29 mouse cellular contexts compared by ENCODE assay signal in the genomic region with DNA sequence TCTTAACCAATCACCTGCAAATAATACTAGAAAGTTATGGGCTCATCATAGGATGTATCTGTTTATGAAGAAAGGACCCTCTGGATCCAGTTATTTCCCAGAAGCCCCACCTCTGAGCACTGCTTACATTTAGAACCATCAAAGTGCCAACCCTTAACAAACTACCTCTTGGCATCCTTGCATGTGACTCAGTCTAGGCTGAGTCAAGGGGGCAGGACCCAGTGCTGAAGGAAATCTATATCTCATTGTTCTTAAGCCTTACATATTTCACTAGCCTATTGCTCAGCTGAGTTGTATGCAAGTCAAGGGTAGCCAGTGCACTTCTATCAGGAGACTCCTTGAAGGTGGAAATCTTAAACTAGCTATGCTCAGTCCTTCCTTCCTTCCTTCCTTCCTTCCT.
DNase-seq lines count a peak whose midpoint lies in the region; ATAC-seq and TF ChIP-seq lines count a peak whose summit lies in the region.
"Had no signal": no experiment of that assay in that cellular context is flagged by ENCODE, and none has a peak within 500 bp of the region (broad histone marks: within the 10 kb centered on the region; RNA-seq: fewer than 3 reads in every experiment).

No protein-coding gene starts in this region.

- no peak overlapping the region for H3K9ac ChIP-seq in stomach, postnatal 0 days (ENCODE audit: low read length)
- H3K9ac ChIP-seq: embryonic facial prominence, embryonic 13.5 days; forebrain, embryonic 12.5 days; forebrain, embryonic 15.5 days; heart, embryonic 12.5 days; heart, embryonic 15.5 days; hindbrain, embryonic 15.5 days had no signal

- H3K79me2 ChIP-seq in C2C12 (ENCODE audit: control insufficient read depth, insufficient read depth) = no peaks in the 10 kb centered on the region

- no peak overlapping the region for H3ac ChIP-seq in C2C12 (ENCODE audit: control insufficient read depth, insufficient read length, low read depth)

- no peaks in the 10 kb centered on the region for H3K36me3 ChIP-seq in C2C12 (ENCODE audit: control insufficient read depth, insufficient read depth)
- no peaks in the 10 kb centered on the region for H3K36me3 ChIP-seq in stomach, postnatal 0 days (ENCODE audit: control insufficient read depth, insufficient read depth, low read length)
- no peaks in the 10 kb centered on the region for H3K36me3 ChIP-seq in hindbrain, embryonic 10.5 days
- H3K36me3 ChIP-seq: embryonic facial prominence, embryonic 10.5 days; embryonic facial prominence, embryonic 13.5 days; forebrain, embryonic 12.5 days; forebrain, embryonic 15.5 days; heart, embryonic 12.5 days; heart, embryonic 15.5 days; hindbrain, embryonic 15.5 days had no signal

- H3K4me3 ChIP-seq in C2C12 (ENCODE audit: insufficient read depth, poor library complexity, severe bottlenecking) = no peak overlapping the region
- no peak overlapping the region for H3K4me3 ChIP-seq in stomach, postnatal 0 days (ENCODE audit: low read depth, low read length)
- H3K4me3 ChIP-seq in hindbrain, embryonic 10.5 days = no peak overlapping the region
- H3K4me3 ChIP-seq: embryonic facial prominence, embryonic 10.5 days; embryonic facial prominence, embryonic 13.5 days; erythroblast, embryonic 14.5 days; forebrain, embryonic 12.5 days; forebrain, embryonic 15.5 days; heart, embryonic 12.5 days; heart, embryonic 15.5 days; hindbrain, embryonic 15.5 days had no signal

- no peak overlapping the region for H3K4me2 ChIP-seq in stomach, postnatal 0 days (replicated peaks; ENCODE audit: low read depth)
- H3K4me2 ChIP-seq: embryonic facial prominence, embryonic 13.5 days; forebrain, embryonic 12.5 days; forebrain, embryonic 15.5 days; heart, embryonic 12.5 days; heart, embryonic 15.5 days; hindbrain, embryonic 15.5 days had no signal

- no peaks in the 10 kb centered on the region for H3K4me1 ChIP-seq in stomach, postnatal 0 days (replicated peaks; ENCODE audit: control insufficient read depth, insufficient read depth)
- H3K4me1 ChIP-seq in hindbrain, embryonic 10.5 days (replicated peaks) = peaks cover 14% of the 10 kb centered on the region
- H3K4me1 ChIP-seq: hindbrain, embryonic 15.5 days had no signal

- H3K27ac ChIP-seq in stomach, postnatal 0 days (replicated peaks) = no peak overlapping the region
- no peak overlapping the region for H3K27ac ChIP-seq in hindbrain, embryonic 10.5 days
- H3K27ac ChIP-seq: embryonic facial prominence, embryonic 10.5 days; embryonic facial prominence, embryonic 13.5 days; forebrain, embryonic 12.5 days; forebrain, embryonic 15.5 days; heart, embryonic 15.5 days; hindbrain, embryonic 15.5 days had no signal

- TF ChIP-seq CTCF in C2C12 (IDR thresholded peaks at IDR 0.05; ENCODE audit: control insufficient read depth, insufficient read depth, insufficient read length) = no peak
- TF ChIP-seq CTCF in stomach, postnatal 0 days (IDR thresholded peaks at IDR 0.05; ENCODE audit: low read depth) = no peak

- TF ChIP-seq EP300 in stomach, postnatal 0 days (optimal IDR thresholded peaks at IDR 0.05) = no peak

- H3K79me3 ChIP-seq in C2C12 (ENCODE audit: low read depth) = no peaks in the 10 kb centered on the region

- ATAC-seq in stomach, postnatal 0 days (ENCODE audit: low FRiP score, low TSS enrichment) = peak; percentile 82
- ATAC-seq: activated CD4-positive, CD25-positive, alpha-beta regulatory T cell, adult 4 months; CD4-positive, CD25-positive, alpha-beta regulatory T cell, adult 4 months; forebrain, embryonic 15.5 days; intestine, postnatal 0 days had no signal

- DNase-seq in adrenal gland, postnatal 25 days = peak; percentile 8
- no peak for DNase-seq in adrenal gland, adult 8-10 months
- DNase-seq in kidney, postnatal 10 days = peak; percentile 1
- no peak for DNase-seq in kidney, postnatal 36 days
- peak; percentile 18 for DNase-seq in stomach, postnatal 0 days (ENCODE audit: low spot score)
- no peak for DNase-seq in hindbrain, embryonic 10.5 days (ENCODE audit: low spot score)
- DNase-seq in kidney, adult 8-10 months = no peak
- DNase-seq: B cell, adult 2 months; cerebellum, adult 11 months; cerebellum, adult 2 months; cerebellum, adult 9-11 months; cerebellum, postnatal 25 days; embryo, embryonic 11 days; gastrocnemius, postnatal 25 days; heart, postnatal 10 days; heart, postnatal 36 days; kidney, adult 2 months had no signal

- no peaks in the 10 kb centered on the region for H3K27me3 ChIP-seq in C2C12 (ENCODE audit: control insufficient read depth, insufficient read depth, insufficient read length)
- no peaks in the 10 kb centered on the region for H3K27me3 ChIP-seq in stomach, postnatal 0 days (ENCODE audit: control insufficient read depth, insufficient read depth, low read length)
- H3K27me3 ChIP-seq in hindbrain, embryonic 10.5 days (ENCODE audit: insufficient read depth, poor library complexity, severe bottlenecking) = no peaks in the 10 kb centered on the region
- H3K27me3 ChIP-seq: embryonic facial prominence, embryonic 13.5 days; forebrain, embryonic 12.5 days; forebrain, embryonic 15.5 days; heart, embryonic 12.5 days; heart, embryonic 15.5 days; hindbrain, embryonic 15.5 days had no signal

- no peaks in the 10 kb centered on the region for H3K9me3 ChIP-seq in stomach, postnatal 0 days (ENCODE audit: control insufficient read depth, low read length)
- H3K9me3 ChIP-seq in hindbrain, embryonic 10.5 days = no peaks in the 10 kb centered on the region
- H3K9me3 ChIP-seq: embryonic facial prominence, embryonic 13.5 days; forebrain, embryonic 12.5 days; forebrain, embryonic 15.5 days; heart, embryonic 15.5 days; hindbrain, embryonic 15.5 days had no signal

TF ChIP-seq in C2C12, 6 proteins besides CTCF, POLR2A, EP300 and RAD21:
- no peak for TF ChIP-seq MYOG (IDR thresholded peaks at IDR 0.05; ENCODE audit: control insufficient read depth, extremely low read depth, insufficient read length)
- TF ChIP-seq USF1 (IDR thresholded peaks at IDR 0.05; ENCODE audit: low read depth) = peak; percentile 1

Comparison
In these comparisons a context has a peak if more than half of its experiments do, and no peak if none do; other contexts are left out.
1. DNase-seq: peak in adrenal gland, postnatal 25 days (single experiment), kidney, postnatal 10 days (single experiment) and stomach, postnatal 0 days (single experiment); none in adrenal gland, adult 8-10 months (single experiment), kidney, postnatal 36 days (0 of 2), hindbrain, embryonic 10.5 days (single experiment) and kidney, adult 8-10 months (0 of 2).